ENCODE assay signal across 9 mouse cellular contexts in the genomic region with DNA sequence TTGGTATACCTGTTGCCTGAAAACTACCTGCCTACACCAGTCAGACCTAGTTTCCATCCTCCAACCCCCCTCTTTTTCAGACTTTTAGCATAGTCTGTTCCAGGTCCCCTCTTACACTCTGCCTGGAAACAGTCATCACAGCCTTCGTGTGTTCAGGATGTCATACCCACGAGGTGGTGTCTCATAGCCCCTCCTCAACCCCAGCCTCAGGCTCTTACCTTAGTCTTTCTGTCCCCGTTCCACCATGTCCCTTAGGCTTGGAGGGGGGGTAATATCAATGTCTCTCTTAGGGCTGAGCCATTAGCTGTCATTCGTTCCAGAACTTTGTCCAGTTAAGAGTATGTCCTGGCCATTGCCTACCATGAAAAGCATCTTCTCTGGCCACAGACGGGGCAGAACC. TPM values are rescaled to one million over a fixed set of nuclear protein-coding genes. Genes with fewer than 3 reads are reported as not detected.
DNase-seq lines count a peak whose midpoint lies in the region; ATAC-seq and TF ChIP-seq lines count a peak whose summit lies in the region.
"Had no signal": no experiment of that assay in that cellular context is flagged by ENCODE, and none has a peak within 500 bp of the region (broad histone marks: within the 10 kb centered on the region; RNA-seq: fewer than 3 reads in every experiment).

No protein-coding gene starts in this region.

- H3K9ac ChIP-seq in forebrain, embryonic 11.5 days (ENCODE audit: low read length), result no peak overlapping the region
- no peak overlapping the region for H3K9ac ChIP-seq in midbrain, embryonic 11.5 days (ENCODE audit: low read length)
- no peak overlapping the region for H3K9ac ChIP-seq in kidney, embryonic 14.5 days (ENCODE audit: low read depth, low read length)

- no peak overlapping the region for H3K27ac ChIP-seq in forebrain, embryonic 11.5 days (ENCODE audit: low read depth, low read length)
- H3K27ac ChIP-seq in forebrain, embryonic 10.5 days, result no peak overlapping the region
- H3K27ac ChIP-seq in spleen, adult 2 months (ENCODE audit: insufficient read depth, low read length), result peak overlapping the region; percentile 97
- H3K27ac ChIP-seq in midbrain, embryonic 11.5 days (ENCODE audit: low read depth, low read length), result no peak overlapping the region
- H3K27ac ChIP-seq in kidney, embryonic 14.5 days (ENCODE audit: low read depth, low read length), result no peak overlapping the region

- H3K4me2 ChIP-seq in forebrain, embryonic 11.5 days (ENCODE audit: low read depth, low read length, severe bottlenecking), result no peak overlapping the region
- H3K4me2 ChIP-seq in midbrain, embryonic 11.5 days, result no peak overlapping the region; the same call in 1 of the 2 replicates
- H3K4me2 ChIP-seq in kidney, embryonic 14.5 days (replicated peaks; ENCODE audit: low read depth, low read length), result no peak overlapping the region

- no peak overlapping the region for H3K4me3 ChIP-seq in forebrain, embryonic 11.5 days (ENCODE audit: low read depth, low read length)
- H3K4me3 ChIP-seq in forebrain, embryonic 10.5 days, result no peak overlapping the region; the same call in 1 of the 2 replicates
- no peak overlapping the region; the same call in 1 of the 2 replicates for H3K4me3 ChIP-seq in spleen, adult 2 months (ENCODE audit: extremely low read depth, insufficient read depth, insufficient read length)
- no peak overlapping the region for H3K4me3 ChIP-seq in midbrain, embryonic 11.5 days (ENCODE audit: low read depth, low read length)
- H3K4me3 ChIP-seq in kidney, embryonic 14.5 days (ENCODE audit: low read length), result no peak overlapping the region

- ATAC-seq in forebrain, embryonic 11.5 days (replicated peaks; ENCODE audit: low FRiP score), result peak; percentile 24; the same call in 1 of the 2 replicates
- ATAC-seq in midbrain, embryonic 11.5 days (ENCODE audit: low FRiP score), result peak; percentile 38; the same call in 1 of the 2 replicates
- no peak; the same call in 1 of the 2 replicates for ATAC-seq in kidney, embryonic 14.5 days (ENCODE audit: low FRiP score, low TSS enrichment)

- no peaks in the 10 kb centered on the region for H3K27me3 ChIP-seq in forebrain, embryonic 11.5 days (ENCODE audit: control insufficient read depth, insufficient read depth, low read length)
- peaks cover 13% of the 10 kb centered on the region for H3K27me3 ChIP-seq in forebrain, embryonic 10.5 days (ENCODE audit: poor library complexity, severe bottlenecking)
- H3K27me3 ChIP-seq in spleen, adult 2 months (ENCODE audit: control insufficient read depth, insufficient read depth, low read length), result no peaks in the 10 kb centered on the region
- H3K27me3 ChIP-seq in midbrain, embryonic 11.5 days (ENCODE audit: control insufficient read depth, insufficient read depth, low read length), result no peaks in the 10 kb centered on the region
- H3K27me3 ChIP-seq in kidney, embryonic 14.5 days (ENCODE audit: control insufficient read depth, insufficient read depth, low read length), result no peaks in the 10 kb centered on the region

- no peaks in the 10 kb centered on the region for H3K36me3 ChIP-seq in forebrain, embryonic 11.5 days (ENCODE audit: control insufficient read depth, insufficient read depth, low read length)
- no peaks in the 10 kb centered on the region for H3K36me3 ChIP-seq in forebrain, embryonic 10.5 days (replicated peaks)
- no peaks in the 10 kb centered on the region for H3K36me3 ChIP-seq in spleen, adult 2 months (ENCODE audit: control insufficient read depth, insufficient read depth, low read length)
- no peaks in the 10 kb centered on the region for H3K36me3 ChIP-seq in midbrain, embryonic 11.5 days (ENCODE audit: control insufficient read depth, insufficient read depth, low read length)
- no peaks in the 10 kb centered on the region for H3K36me3 ChIP-seq in kidney, embryonic 14.5 days (ENCODE audit: control insufficient read depth, insufficient read depth, low read length)

- no peak for TF ChIP-seq POLR2A in spleen, adult 2 months (IDR thresholded peaks at IDR 0.05; ENCODE audit: low read depth, low read length)

- TF ChIP-seq CTCF in spleen, adult 2 months (IDR thresholded peaks at IDR 0.05; ENCODE audit: extremely low read depth, insufficient read depth, insufficient read length, insufficient replicate concordance), result no peak

- no peak for DNase-seq in forebrain, embryonic 11.5 days (ENCODE audit: low spot score)
- DNase-seq in forebrain, embryonic 10.5 days (ENCODE audit: extremely low spot score, low spot score), result no peak
- DNase-seq in spleen, adult 2 months (ENCODE audit: low read depth in 1 of 2, low spot score in 2 of 2), result no peak
- DNase-seq in spleen, postnatal 4 days (ENCODE audit: low spot score in 2 of 2), result no peak
- no peak for DNase-seq in midbrain, embryonic 11.5 days (ENCODE audit: low spot score, missing footprints)
- DNase-seq in gastrocnemius, postnatal 10 days, result no peak
- DNase-seq in heart, postnatal 36 days, result no peak

- no peaks in the 10 kb centered on the region for H3K4me1 ChIP-seq in forebrain, embryonic 11.5 days (replicated peaks; ENCODE audit: control insufficient read depth, insufficient read depth, low read length)
- H3K4me1 ChIP-seq in forebrain, embryonic 10.5 days, result peaks cover 8% of the 10 kb centered on the region
- H3K4me1 ChIP-seq in spleen, adult 2 months (ENCODE audit: control insufficient read depth, insufficient read depth, insufficient read length), result peaks cover 16% of the 10 kb centered on the region; the same call in 1 of the 2 replicates
- no peaks in the 10 kb centered on the region; the same call in 1 of the 2 replicates for H3K4me1 ChIP-seq in midbrain, embryonic 11.5 days (ENCODE audit: control insufficient read depth, insufficient read depth, low read length)
- no peaks in the 10 kb centered on the region for H3K4me1 ChIP-seq in kidney, embryonic 14.5 days (ENCODE audit: control insufficient read depth, insufficient read depth, low read length)

- intact Hi-C loops in heart, postnatal 36 days (cut with DNase I), result loop anchor here (1.0 to 5.0 kb wide), 3 partner anchors 34 to 136 kb away; a partner anchor contains a TSS

- 32% methylated on average over 5 of the region's 5 CpGs for WGBS in forebrain, embryonic 11.5 days
- WGBS in forebrain, embryonic 10.5 days, result 39% methylated on average over 5 of the region's 5 CpGs
- WGBS in spleen, adult 2 months, result 21% methylated on average over 5 of the region's 5 CpGs
- WGBS in midbrain, embryonic 11.5 days, result 35% methylated on average over 5 of the region's 5 CpGs
- 35% methylated on average over 5 of the region's 5 CpGs for WGBS in kidney, embryonic 14.5 days

- H3K9me3 ChIP-seq in forebrain, embryonic 11.5 days (ENCODE audit: control insufficient read depth, low read length), result no peaks in the 10 kb centered on the region
- no peaks in the 10 kb centered on the region for H3K9me3 ChIP-seq in forebrain, embryonic 10.5 days
- no peaks in the 10 kb centered on the region for H3K9me3 ChIP-seq in midbrain, embryonic 11.5 days (ENCODE audit: control insufficient read depth, low read length)
- no peaks in the 10 kb centered on the region for H3K9me3 ChIP-seq in kidney, embryonic 14.5 days (ENCODE audit: control insufficient read depth, low read length)

RNA-seq across cellular contexts. Expression of a gene that starts 9.0 kb away (rescaled TPM):
- polyA plus RNA-seq in forebrain, embryonic 11.5 days (2014; fragmentation: Nextera tagmentation; extraction: Ambion mirVana), result 0.17 and 0.25 TPM in 2 replicates
- polyA plus RNA-seq in forebrain, embryonic 10.5 days (2016; fragmentation: Nextera tagmentation; extraction: Ambion mirVana), result 0.12 and 0.43 TPM in 2 replicates
- 228 and 326 TPM in 2 replicates for polyA plus RNA-seq in spleen, adult 2 months (2012; rRNA removed)
- polyA plus RNA-seq in midbrain, embryonic 11.5 days (2014; fragmentation: Nextera tagmentation; extraction: Ambion mirVana), result 0.19 and 0.33 TPM in 2 replicates
- total RNA-seq in gastrocnemius, postnatal 10 days (2021), result not detected
- total RNA-seq in heart, postnatal 36 days (2021), result not detected
- polyA plus RNA-seq in kidney, embryonic 14.5 days (2014; fragmentation: Nextera tagmentation; extraction: Ambion mirVana), result 0.51 and 0.76 TPM in 2 replicates
- total RNA-seq: layer of hippocampus, postnatal 14 days had no signal

RNA-seq across cellular contexts. Expression of a gene that starts 18.2 kb away (rescaled TPM):
- polyA plus RNA-seq in forebrain, embryonic 11.5 days (2014; fragmentation: Nextera tagmentation; extraction: Ambion mirVana), result 7.2 and 8.2 TPM in 2 replicates
- 4.5 and 6.9 TPM in 2 replicates for polyA plus RNA-seq in forebrain, embryonic 10.5 days (2016; fragmentation: Nextera tagmentation; extraction: Ambion mirVana)
- 302 and 363 TPM in 2 replicates for polyA plus RNA-seq in spleen, adult 2 months (2012; rRNA removed)
- polyA plus RNA-seq in midbrain, embryonic 11.5 days (2014; fragmentation: Nextera tagmentation; extraction: Ambion mirVana), result 8.0 and 9.5 TPM in 2 replicates
- 1 to 10 TPM; 4.6 to 6.1 TPM for total RNA-seq in gastrocnemius, postnatal 10 days (2021)
- 1 to 10 TPM; 4.0 to 6.5 TPM for total RNA-seq in heart, postnatal 36 days (2021)
- polyA plus RNA-seq in kidney, embryonic 14.5 days (2014; fragmentation: Nextera tagmentation; extraction: Ambion mirVana), result 16.1 and 19.3 TPM in 2 replicates

RNA-seq across cellular contexts. Expression of a gene that starts 21.2 kb away (rescaled TPM):
- 152 and 163 TPM in 2 replicates for polyA plus RNA-seq in forebrain, embryonic 11.5 days (2014; fragmentation: Nextera tagmentation; extraction: Ambion mirVana)
- 121 and 134 TPM in 2 replicates for polyA plus RNA-seq in forebrain, embryonic 10.5 days (2016; fragmentation: Nextera tagmentation; extraction: Ambion mirVana)
- 97.9 and 112 TPM in 2 replicates for polyA plus RNA-seq in spleen, adult 2 months (2012; rRNA removed)
- polyA plus RNA-seq in midbrain, embryonic 11.5 days (2014; fragmentation: Nextera tagmentation; extraction: Ambion mirVana), result 98.7 and 99.2 TPM in 2 replicates
- total RNA-seq in gastrocnemius, postnatal 10 days (2021), result 100 to 1,000 TPM in 1 of 2 experiments, 10 to 100 TPM in 1; 91.9 to 114 TPM
- total RNA-seq in heart, postnatal 36 days (2021), result 10 to 100 TPM; 80.5 to 87.0 TPM
- polyA plus RNA-seq in kidney, embryonic 14.5 days (2014; fragmentation: Nextera tagmentation; extraction: Ambion mirVana), result 153 and 178 TPM in 2 replicates

RNA-seq across cellular contexts. Expression of a gene that starts 41.9 kb away (rescaled TPM):
- 0.15 TPM in 1 of 2 replicates, not detected in the other for polyA plus RNA-seq in forebrain, embryonic 11.5 days (2014; fragmentation: Nextera tagmentation; extraction: Ambion mirVana)
- polyA plus RNA-seq in forebrain, embryonic 10.5 days (2016; fragmentation: Nextera tagmentation; extraction: Ambion mirVana), result 0.16 and 0.26 TPM in 2 replicates
- 456 and 587 TPM in 2 replicates for polyA plus RNA-seq in spleen, adult 2 months (2012; rRNA removed)
- not detected in 2 replicates for polyA plus RNA-seq in midbrain, embryonic 11.5 days (2014; fragmentation: Nextera tagmentation; extraction: Ambion mirVana)
- total RNA-seq in gastrocnemius, postnatal 10 days (2021), result under 1 TPM; 0.25 to 0.61 TPM
- 1 to 10 TPM; 1.3 to 1.7 TPM for total RNA-seq in heart, postnatal 36 days (2021)
- 18.5 and 21.9 TPM in 2 replicates for polyA plus RNA-seq in kidney, embryonic 14.5 days (2014; fragmentation: Nextera tagmentation; extraction: Ambion mirVana)

RNA-seq across cellular contexts. Expression of a gene that starts 51.7 kb away (rescaled TPM):
- polyA plus RNA-seq in forebrain, embryonic 11.5 days (2014; fragmentation: Nextera tagmentation; extraction: Ambion mirVana), result 0.15 and 0.87 TPM in 2 replicates
- polyA plus RNA-seq in forebrain, embryonic 10.5 days (2016; fragmentation: Nextera tagmentation; extraction: Ambion mirVana), result 0.24 and 0.81 TPM in 2 replicates
- polyA plus RNA-seq in spleen, adult 2 months (2012; rRNA removed), result 322 and 426 TPM in 2 replicates
- 0.25 and 0.38 TPM in 2 replicates for polyA plus RNA-seq in midbrain, embryonic 11.5 days (2014; fragmentation: Nextera tagmentation; extraction: Ambion mirVana)
- 1 to 10 TPM; 1.4 to 1.8 TPM for total RNA-seq in gastrocnemius, postnatal 10 days (2021)
- total RNA-seq in heart, postnatal 36 days (2021), result 1 to 10 TPM; 1.5 to 2.9 TPM
- 4.1 and 4.2 TPM in 2 replicates for polyA plus RNA-seq in kidney, embryonic 14.5 days (2014; fragmentation: Nextera tagmentation; extraction: Ambion mirVana)

Comparison
In these comparisons a context has a peak if more than half of its experiments do, and no peak if none do; other contexts are left out.
1. RNA of a gene that starts 9.0 kb away (polyA plus RNA-seq): 228 to 326 TPM in spleen, adult 2 months; 0.51 to 0.76 TPM in kidney, embryonic 14.5 days, 0.12 to 0.43 TPM in forebrain, embryonic 10.5 days, 0.19 to 0.33 TPM in midbrain, embryonic 11.5 days and 0.17 to 0.25 TPM in forebrain, embryonic 11.5 days; every median in the first group is over 100 times any median in the second.
2. RNA of a gene that starts 18.2 kb away (polyA plus RNA-seq): 302 to 363 TPM in spleen, adult 2 months; 16.1 to 19.3 TPM in kidney, embryonic 14.5 days, 8.0 to 9.5 TPM in midbrain, embryonic 11.5 days, 7.2 to 8.2 TPM in forebrain, embryonic 11.5 days and 4.5 to 6.9 TPM in forebrain, embryonic 10.5 days; every median in the first group is over 10 times any median in the second.